Mouse (Mus musculus) liver, postnatal 0 days (tissue): ENCODE results near the gene Angpt4.

Experiments
- CTCF ChIP-seq: sonication (generic); IDR thresholded peaks from 2 replicates; pipeline ENCODE4 v1.5.1; 2016; ENCODE audit warnings: antibody characterized with exemption, low read depth
- EP300 ChIP-seq: IDR thresholded peaks from 2 replicates; pipeline ENCODE4 v1.6.1; 2016; ENCODE audit warnings: antibody characterized with exemption, low read depth, mild to moderate bottlenecking

DNA sequence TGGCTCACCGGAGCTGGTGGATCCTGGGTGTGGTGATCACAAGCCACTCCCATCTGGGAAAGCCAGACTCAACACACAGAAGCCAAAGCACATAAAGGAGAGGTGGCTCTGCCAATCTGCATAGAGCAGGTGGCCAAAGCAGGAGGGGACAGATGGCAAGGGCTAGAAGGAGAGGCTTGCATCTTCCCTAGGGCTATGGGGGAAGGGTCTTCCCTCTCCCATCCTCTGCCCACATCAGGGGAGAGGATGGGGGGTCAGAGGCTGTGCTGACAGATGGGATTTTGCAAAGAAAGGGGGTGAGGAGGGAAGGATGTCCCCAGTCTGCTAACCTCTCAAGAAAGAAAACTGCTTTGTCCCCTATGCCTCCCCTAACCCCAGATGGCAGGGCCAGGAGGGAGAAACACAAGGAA lies 80.0 kb downstream of the Angpt4 start:
- TF ChIP-seq CTCF (no peak), EP300 (no peak)
